Mouse (Mus musculus) layer of hippocampus, adult 18-20 months (tissue): ENCODE measurements around the gene Stub1. TPM values are rescaled to one million over a fixed set of nuclear protein-coding genes. Genes with fewer than 3 reads are reported as not detected.

Experiments
- DNase-seq, 2 experiments: peaks; one replicate each; pipeline ENCODE4 v3.0.0; 2022; ENCODE audit warnings: low spot score in 2 of 2
- total RNA-seq, 2 experiments: library from RNA; stranded (reverse); gene quantifications; 2 replicates each; pipeline ENCODE4 v1.2.3; 2021

Stub1 gene
- total RNA-seq, 2 experiments from 2014 or later = 158 to 165 TPM

- no peak for DNase-seq
Observed at GRCm38 (mm10) chr17:25869498-25869897, 36.3 kb upstream of the Stub1 start.

- peak; percentile 79 to 86 for DNase-seq
Observed at GRCm38 (mm10) chr17:25868601-25869191, 35.5 kb upstream of the Stub1 start, which contains the start of gene Mcrip2. TSS of gene Mcrip2 (minus strand) at chr17:25868764.

DNA sequence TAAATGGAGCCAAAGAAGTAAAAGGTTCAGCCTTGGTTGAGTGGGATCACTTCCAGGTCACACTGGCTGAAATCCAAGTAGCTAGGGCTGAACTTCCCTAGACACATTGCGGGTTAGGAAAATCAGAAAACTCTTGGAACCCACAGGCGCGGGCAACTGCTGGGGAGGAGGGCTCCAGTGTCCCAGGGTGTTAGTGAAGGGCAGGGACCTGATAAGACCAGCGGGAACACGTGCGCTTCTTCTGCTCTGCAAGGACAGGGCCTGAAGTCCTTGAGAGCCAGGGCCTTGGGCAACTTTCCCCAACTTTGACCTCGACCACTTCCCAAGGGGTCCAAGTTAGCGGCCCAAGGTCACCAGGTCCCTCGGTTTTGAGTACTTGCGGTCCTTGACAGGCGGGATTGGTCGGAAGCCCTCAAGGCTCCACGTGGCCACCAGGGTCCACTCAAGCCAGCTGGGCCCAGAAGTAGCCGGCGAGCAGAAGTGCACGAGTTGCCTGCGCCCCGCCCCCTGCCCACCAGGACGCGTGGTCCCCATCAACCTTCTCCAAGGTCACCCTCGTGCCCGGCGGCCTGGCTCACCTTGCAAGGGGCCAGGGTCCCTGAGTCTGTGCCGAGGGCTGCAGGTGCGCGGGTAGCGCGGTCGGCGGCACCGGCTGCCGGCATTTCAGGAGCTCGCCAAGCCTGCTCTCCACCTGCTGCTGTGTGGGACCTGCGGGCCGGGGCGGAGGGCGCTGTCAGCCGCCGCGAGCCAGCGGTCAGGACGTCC is 34.8 kb upstream of the Stub1 start:
- no peak for DNase-seq

DNA sequence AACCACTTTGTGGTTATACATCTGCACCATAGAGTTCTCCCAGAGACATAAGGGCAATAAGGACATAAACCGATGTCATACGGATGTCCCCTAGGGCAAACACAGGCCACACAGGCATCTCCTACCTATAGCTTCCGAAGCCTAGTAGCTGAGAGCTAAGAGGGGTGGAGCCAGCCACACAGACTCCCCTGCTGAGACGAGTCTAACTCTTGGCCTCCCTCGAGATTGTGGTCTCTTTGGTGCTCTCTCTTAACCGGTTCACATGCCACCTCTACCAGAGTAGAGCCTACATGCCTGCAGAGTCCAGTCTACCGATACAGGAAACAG is 34.3 kb upstream of the Stub1 start:
- DNase-seq = no peak

GRCm38 (mm10) chr17:25866172-25866571 is 33.0 kb upstream of the Stub1 start:
- DNase-seq = no peak

DNA sequence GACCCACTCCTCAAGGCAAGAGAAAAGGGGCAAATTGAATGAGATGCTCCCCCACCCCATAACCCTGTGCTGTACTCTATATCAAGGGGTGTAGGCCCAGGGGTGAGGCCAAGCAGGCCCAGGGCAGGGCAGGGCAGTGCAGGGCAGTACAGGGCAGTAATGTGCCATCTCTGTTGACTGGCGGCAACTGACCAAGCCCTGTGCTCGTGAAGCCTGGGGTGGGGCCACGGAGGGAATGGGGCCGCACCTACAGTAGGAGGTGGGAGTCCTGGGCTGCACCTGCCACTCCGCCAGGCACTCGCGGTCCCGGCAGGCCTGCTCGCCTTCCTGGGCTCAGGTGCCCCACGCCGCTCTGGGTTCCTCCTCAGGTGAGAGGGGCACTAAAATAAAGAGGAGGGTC is 32.1 kb upstream of the Stub1 start:
- DNase-seq = no peak

- no peak for DNase-seq
Observed at GRCm38 (mm10) chr17:25864311-25864710, 31.1 kb upstream of the Stub1 start.

DNA sequence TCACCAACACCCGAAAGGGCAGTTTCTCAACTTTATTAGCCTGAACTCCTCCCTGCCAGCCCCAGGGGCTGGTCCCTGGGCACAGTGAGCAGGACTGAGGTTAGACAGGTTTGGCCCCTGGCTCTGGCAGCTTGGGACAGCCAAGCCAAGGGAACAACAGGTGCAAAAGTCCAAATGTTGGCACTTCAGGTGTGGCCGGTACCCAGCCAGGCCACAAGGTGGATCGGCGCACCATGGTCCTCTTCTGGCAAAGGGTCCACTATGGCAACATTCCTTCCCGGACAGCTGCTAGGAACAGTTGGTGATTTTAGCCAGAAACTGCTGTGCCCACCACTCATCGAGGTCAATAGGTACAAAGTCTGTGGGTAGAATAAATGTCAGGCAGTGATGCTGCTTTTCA is 30.5 kb upstream of the Stub1 start:
- DNase-seq = no peak

- no peak for DNase-seq
Observed at GRCm38 (mm10) chr17:25861704-25862612, 28.8 kb upstream of the Stub1 start.

GRCm38 (mm10) chr17:25860832-25861703 is 27.9 kb upstream of the Stub1 start, which contains the start of gene Wdr90:
TSS of gene Wdr90 (minus strand) at chr17:25861501.
- DNase-seq = peak; percentile 93 to 96

DNA sequence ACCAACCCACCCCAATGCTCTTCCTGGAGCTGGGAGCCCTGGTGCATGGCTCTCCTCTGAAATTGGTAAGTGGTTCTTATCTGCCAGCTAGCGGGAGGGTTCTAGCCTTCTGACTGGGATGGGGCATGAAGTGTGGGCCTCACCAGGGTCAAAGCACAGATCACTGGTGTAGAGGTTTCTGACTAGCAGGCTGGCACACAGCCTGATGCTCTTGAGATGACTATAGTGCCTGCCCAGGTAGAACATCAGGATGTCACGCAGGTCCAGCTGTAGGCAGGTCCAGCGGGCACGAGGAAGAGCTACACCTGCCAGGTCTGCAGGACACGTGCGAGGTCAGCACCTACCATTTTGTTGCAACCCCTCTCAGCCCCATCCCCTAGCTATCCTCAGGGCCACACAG is 27.0 kb upstream of the Stub1 start:
- no peak for DNase-seq

GRCm38 (mm10) chr17:25844396-25844901 is 11.2 kb upstream of the Stub1 start, which contains the start of gene Rhot2:
TSS of gene Rhot2 (minus strand) at chr17:25844851.
- DNase-seq = peak; percentile 94 to 96

DNA sequence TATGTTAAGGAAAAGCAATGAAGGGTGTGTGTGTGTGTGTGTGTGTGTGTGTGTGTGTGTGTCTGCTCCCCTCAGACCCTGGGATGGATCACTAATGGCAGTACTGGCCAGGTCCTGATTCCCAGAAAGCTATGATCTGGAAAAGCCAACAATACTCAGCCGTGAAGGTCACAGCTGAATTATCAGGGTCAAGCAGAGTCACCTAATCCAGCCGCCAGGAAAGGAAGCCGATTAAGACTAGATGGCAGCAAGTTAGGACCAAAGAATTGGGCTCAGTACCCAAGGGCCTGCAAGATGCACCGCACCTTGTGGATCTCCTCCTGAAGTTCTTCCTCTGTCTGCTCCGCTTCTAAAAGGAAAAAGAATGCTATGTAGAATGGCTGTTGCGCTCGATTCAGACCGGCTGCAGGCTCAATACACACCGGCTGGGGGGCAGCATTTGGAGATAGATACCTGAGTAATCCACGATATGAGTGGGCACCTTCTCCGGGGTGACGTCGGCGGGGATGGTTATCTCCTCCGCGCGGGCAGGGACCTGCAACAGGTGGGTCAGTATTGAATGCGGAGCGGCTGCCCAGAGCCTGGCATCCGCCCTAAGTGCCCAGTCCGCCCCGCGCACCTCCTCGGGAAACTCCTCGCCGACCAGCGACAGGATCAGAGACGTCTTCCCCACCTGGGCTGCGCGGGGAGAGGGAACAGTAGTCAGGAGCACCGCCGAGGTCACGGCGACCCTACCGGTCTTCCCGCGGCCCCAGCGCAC is 10.6 kb upstream of the Stub1 start:
- no peak for DNase-seq

- DNase-seq = no peak
Observed at GRCm38 (mm10) chr17:25843122-25843521, 9.9 kb upstream of the Stub1 start.

GRCm38 (mm10) chr17:25842509-25842908 is 9.3 kb upstream of the Stub1 start:
- no peak for DNase-seq

DNA sequence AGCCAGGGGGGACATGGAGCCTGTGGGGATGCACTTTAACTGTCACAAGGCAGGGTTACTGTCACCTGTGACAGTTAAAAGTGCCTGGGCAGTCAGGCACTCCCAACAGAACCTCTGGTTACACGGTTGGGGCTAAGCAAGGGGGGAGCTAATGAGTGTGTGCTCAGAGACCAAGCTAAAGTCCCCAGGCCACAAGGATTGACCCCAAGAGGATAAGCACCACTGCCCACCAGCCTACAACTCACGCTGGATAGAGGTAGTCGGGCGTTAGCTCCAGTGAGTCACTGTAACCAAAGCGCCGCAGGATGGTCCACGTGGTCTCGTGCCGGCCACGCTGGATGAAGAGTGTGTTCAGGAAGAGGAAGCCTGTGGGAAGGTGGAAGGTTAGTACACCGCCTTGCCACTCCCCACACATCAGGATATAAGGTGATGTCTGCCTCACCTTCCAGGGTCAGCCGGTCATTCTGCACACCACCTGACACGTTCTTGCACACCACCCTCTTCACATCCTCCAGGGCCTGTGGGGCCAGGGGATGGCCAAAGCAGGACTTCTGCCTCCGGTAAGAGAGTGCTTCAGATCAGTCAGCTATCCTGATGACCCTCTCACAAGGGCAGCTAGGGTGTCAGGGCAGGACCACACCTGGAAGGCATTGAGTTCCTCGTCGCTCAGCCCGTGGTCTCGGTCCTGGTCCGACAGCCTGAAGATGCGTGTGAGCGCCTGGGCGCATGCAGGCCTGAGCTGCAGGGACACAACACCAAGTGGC is 8.1 kb upstream of the Stub1 start, which contains the start of gene Gm20683:
Gene Gm20683 (minus strand): TSS at position 647 of the 764 bp plus-strand sequence.
- DNase-seq = no peak

DNA sequence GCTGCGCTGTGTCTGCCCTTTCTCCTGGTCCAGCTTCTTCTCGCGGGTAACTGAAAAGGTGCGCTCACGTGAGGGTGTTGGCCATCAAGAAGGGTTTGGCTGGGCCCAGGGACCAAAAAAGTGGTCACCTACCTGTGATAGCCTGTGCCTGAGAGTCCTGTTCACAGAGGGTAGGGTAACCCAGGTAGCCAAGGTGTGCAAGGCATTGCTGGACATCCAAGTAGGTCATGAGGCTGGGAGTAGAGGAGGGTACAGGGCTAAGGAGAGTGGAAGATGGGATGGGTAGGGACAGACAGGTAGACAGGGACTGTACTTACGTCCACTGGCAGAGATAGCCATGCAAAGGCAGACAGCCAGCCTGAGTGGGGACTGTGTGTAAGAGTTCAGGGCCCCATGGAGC is 7.3 kb upstream of the Stub1 start:
- DNase-seq = no peak

- no peak for DNase-seq
Observed at GRCm38 (mm10) chr17:25839455-25840235, 6.4 kb upstream of the Stub1 start.
